ENCODE assay signal across 8 mouse cellular contexts in the genomic region with DNA sequence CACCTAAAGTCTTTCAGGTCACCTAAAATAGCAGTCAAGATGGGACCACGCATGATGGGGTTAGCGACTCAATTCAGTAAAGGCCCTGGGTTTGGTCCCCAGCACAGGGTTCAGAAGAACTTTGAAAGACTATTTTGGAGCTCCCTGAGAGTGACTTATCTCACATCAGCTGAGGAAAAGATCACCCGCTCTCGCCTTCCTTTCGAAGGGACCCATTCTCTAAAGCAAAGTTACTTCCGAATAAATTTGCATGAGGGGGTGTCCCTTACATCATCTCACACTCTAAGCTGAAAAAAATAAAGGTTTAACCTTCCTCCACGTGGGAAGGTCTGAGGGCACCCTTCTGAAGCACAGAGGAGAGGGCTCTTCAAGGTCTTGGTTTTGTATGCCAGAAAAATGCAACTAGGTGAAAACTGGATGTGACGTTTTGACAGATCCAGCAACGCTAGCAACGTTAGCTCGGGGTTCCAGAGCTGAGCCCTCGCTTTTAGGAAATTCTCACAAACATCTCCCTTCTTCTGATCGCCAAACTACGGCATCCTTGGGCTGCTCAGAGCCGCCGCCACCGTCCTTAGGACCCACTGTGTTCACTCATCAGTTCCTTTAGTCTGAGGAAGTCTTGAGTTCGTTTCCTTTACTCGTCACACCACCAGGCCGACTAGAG. TPM values are rescaled to one million over a fixed set of nuclear protein-coding genes. Genes with fewer than 3 reads are reported as not detected.
A peak's percentile ranks its signal among the peaks of the same experiment; 100 is the strongest.
DNase-seq lines count a peak whose midpoint lies in the region; ATAC-seq and TF ChIP-seq lines count a peak whose summit lies in the region.

No protein-coding gene starts in this region.

- peak overlapping the region; percentile 86 for H3K4me2 ChIP-seq in heart, embryonic 13.5 days
- peak overlapping the region; percentile 91 for H3K4me2 ChIP-seq in midbrain, embryonic 16.5 days (ENCODE audit: low read length)

- H3K36me3 ChIP-seq in heart, embryonic 13.5 days: no peaks in the 10 kb centered on the region
- no peaks in the 10 kb centered on the region for H3K36me3 ChIP-seq in midbrain, embryonic 16.5 days (ENCODE audit: control insufficient read depth, insufficient read depth, low read length)

- no peaks in the 10 kb centered on the region for H3K9me3 ChIP-seq in heart, embryonic 13.5 days
- H3K9me3 ChIP-seq in midbrain, embryonic 16.5 days (replicated peaks; ENCODE audit: control insufficient read depth, low read length, poor library complexity, severe bottlenecking): no peaks in the 10 kb centered on the region

- no peak for TF ChIP-seq CTCF in bone marrow macrophage, adult 2 months (IDR thresholded peaks at IDR 0.05; ENCODE audit: low read depth, low read length)

- TF ChIP-seq POLR2A in bone marrow macrophage, adult 2 months (IDR thresholded peaks at IDR 0.05; ENCODE audit: borderline replicate concordance, low read depth, low read length): no peak

- no peak for ATAC-seq in heart, embryonic 13.5 days (ENCODE audit: extremely low read depth, insufficient number of reproducible peaks, low FRiP score, low TSS enrichment)
- peak; percentile 26 for ATAC-seq in midbrain, embryonic 16.5 days

- H3K27ac ChIP-seq in heart, embryonic 13.5 days (replicated peaks): no peak overlapping the region
- H3K27ac ChIP-seq in bone marrow macrophage, adult 2 months (ENCODE audit: insufficient read depth, low read depth, low read length): no peak overlapping the region
- H3K27ac ChIP-seq in midbrain, embryonic 16.5 days (ENCODE audit: low read length): peak overlapping the region; percentile 92

- 18% methylated on average over 20 of the region's 20 CpGs for WGBS in heart, embryonic 13.5 days
- WGBS in midbrain, embryonic 16.5 days: 19% methylated on average over 20 of the region's 20 CpGs

- H3K9ac ChIP-seq in heart, embryonic 13.5 days: peak overlapping the region; percentile 70
- H3K9ac ChIP-seq in midbrain, embryonic 16.5 days (ENCODE audit: low read depth, low read length): peak overlapping the region; percentile 91

- intact Hi-C loops in heart, postnatal 25 days (cut with DNase I): no loop called here

- H3K4me1 ChIP-seq in heart, embryonic 13.5 days: peaks cover 13% of the 10 kb centered on the region
- peaks cover 9% of the 10 kb centered on the region for H3K4me1 ChIP-seq in bone marrow macrophage, adult 2 months (ENCODE audit: control insufficient read depth, insufficient read depth, low read length)
- peaks cover 14% of the 10 kb centered on the region for H3K4me1 ChIP-seq in midbrain, embryonic 16.5 days (ENCODE audit: control insufficient read depth, insufficient read depth, low read length)

- H3K27me3 ChIP-seq in heart, embryonic 13.5 days (replicated peaks): peaks cover 51% of the 10 kb centered on the region
- H3K27me3 ChIP-seq in midbrain, embryonic 16.5 days (ENCODE audit: control insufficient read depth, insufficient read depth, low read depth, low read length): peaks cover 41% of the 10 kb centered on the region

- no peak for DNase-seq in heart, postnatal 25 days (ENCODE audit: low spot score)
- DNase-seq in induced T-regulatory cell, adult 2 months (ENCODE audit: low read depth): peak; percentile 93
- no peak for DNase-seq in urinary bladder, postnatal 14 days (ENCODE audit: low spot score)
- DNase-seq in right cerebral cortex, postnatal 25 days: no peak
- no peak for DNase-seq in kidney, postnatal 14 days

- H3K4me3 ChIP-seq in heart, embryonic 13.5 days: peak overlapping the region; percentile 84
- H3K4me3 ChIP-seq in bone marrow macrophage, adult 2 months (ENCODE audit: insufficient read depth, low read length): peak overlapping the region; percentile 88
- peak overlapping the region; percentile 84 for H3K4me3 ChIP-seq in midbrain, embryonic 16.5 days (ENCODE audit: low read depth, low read length)

RNA-seq across cellular contexts. Expression of a gene that starts 0.5 kb away (rescaled TPM):
- 0.15 and 0.34 TPM in 2 replicates for polyA plus RNA-seq in heart, embryonic 13.5 days (2015; fragmentation: Nextera tagmentation; extraction: Ambion mirVana)
- total RNA-seq in heart, postnatal 25 days (2021): not detected
- not detected in 2 replicates for polyA plus RNA-seq in bone marrow macrophage, adult 2 months (2012; ENCODE audit: insufficient read depth, insufficient read length, missing spikeins)
- polyA plus RNA-seq in midbrain, embryonic 16.5 days (2015; fragmentation: Nextera tagmentation; extraction: Ambion mirVana): 0.15 TPM in 1 of 2 replicates, not detected in the other

RNA-seq across cellular contexts. Expression of a gene that starts 4.6 kb away (rescaled TPM):
- 0.13 TPM in 1 of 2 replicates, not detected in the other for polyA plus RNA-seq in heart, embryonic 13.5 days (2015; fragmentation: Nextera tagmentation; extraction: Ambion mirVana)
- total RNA-seq in heart, postnatal 25 days (2021): under 1 TPM; 0.44 to 0.61 TPM
- not detected in 2 replicates for polyA plus RNA-seq in bone marrow macrophage, adult 2 months (2012; ENCODE audit: insufficient read depth, insufficient read length, missing spikeins)
- not detected in 2 replicates for polyA plus RNA-seq in midbrain, embryonic 16.5 days (2015; fragmentation: Nextera tagmentation; extraction: Ambion mirVana)

RNA-seq across cellular contexts. Expression of a gene that starts 36.7 kb away (rescaled TPM):
- polyA plus RNA-seq in heart, embryonic 13.5 days (2015; fragmentation: Nextera tagmentation; extraction: Ambion mirVana): 63.4 and 76.8 TPM in 2 replicates
- 10 to 100 TPM; 35.6 to 37.8 TPM for total RNA-seq in heart, postnatal 25 days (2021)
- polyA plus RNA-seq in bone marrow macrophage, adult 2 months (2012; ENCODE audit: insufficient read depth, insufficient read length, missing spikeins): 17.1 and 18.5 TPM in 2 replicates
- polyA plus RNA-seq in midbrain, embryonic 16.5 days (2015; fragmentation: Nextera tagmentation; extraction: Ambion mirVana): 119 and 121 TPM in 2 replicates

RNA-seq across cellular contexts. Expression of a gene that starts 47.6 kb away (rescaled TPM):
- not detected in 2 replicates for polyA plus RNA-seq in heart, embryonic 13.5 days (2015; fragmentation: Nextera tagmentation; extraction: Ambion mirVana)
- total RNA-seq in heart, postnatal 25 days (2021): not detected
- not detected in 2 replicates for polyA plus RNA-seq in bone marrow macrophage, adult 2 months (2012; ENCODE audit: insufficient read depth, insufficient read length, missing spikeins)
- polyA plus RNA-seq in midbrain, embryonic 16.5 days (2015; fragmentation: Nextera tagmentation; extraction: Ambion mirVana): not detected in 2 replicates
